Mouse (Mus musculus): ENCODE results near the gene Chrna10. TPM values are rescaled to one million over a fixed set of nuclear protein-coding genes. Genes with fewer than 3 reads are reported as not detected.

Gene Chrna10
- total RNA-seq (2021), result under 1 TPM; 0.15 to 0.54 TPM
- long read RNA-seq, experiment 1, result 0 reads
- long read RNA-seq, experiment 2, result 0 reads

DNA sequence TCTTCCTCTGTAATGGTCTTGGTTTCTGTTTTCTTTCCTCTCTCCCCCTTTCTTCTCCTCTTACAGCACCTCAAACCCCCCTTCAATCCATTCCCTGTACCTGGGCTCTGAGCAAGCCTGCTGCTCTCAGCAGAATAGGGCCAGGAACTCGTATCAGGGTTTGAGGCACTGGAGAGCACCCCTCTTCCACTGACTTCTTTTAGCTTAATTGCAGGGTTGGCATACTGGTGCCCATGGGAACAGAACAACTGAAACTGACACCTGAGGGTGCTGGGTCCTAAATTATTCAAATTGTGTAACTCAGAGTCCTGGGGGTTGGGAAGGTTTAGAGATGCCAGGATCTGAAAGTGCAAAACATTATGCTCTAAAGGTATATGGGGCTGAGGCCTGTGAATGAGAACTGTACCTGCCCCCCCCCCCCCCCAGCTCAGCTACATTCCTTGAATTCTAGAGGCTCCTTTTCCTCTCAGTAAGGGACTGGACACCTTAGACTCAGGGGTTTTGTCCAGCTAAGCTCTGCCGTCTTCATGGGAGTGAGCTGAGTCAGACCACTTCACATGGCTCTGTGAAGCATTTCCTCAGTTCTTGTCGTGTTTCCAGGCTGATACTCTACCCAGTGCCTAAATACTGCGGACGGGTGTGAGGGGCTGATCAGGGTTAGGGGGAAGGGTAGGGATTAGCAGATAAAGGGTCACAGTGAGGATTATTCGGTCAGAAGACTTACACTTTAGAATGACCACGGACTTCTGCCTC lies at the start of gene Chrna10:
Gene Chrna10, minus strand, starts transcription at position 250 of the 753 bp plus-strand sequence.
- no peak for DNase-seq (ENCODE audit: low spot score in 2 of 2)
- H3K27ac ChIP-seq, result no peak within 1 kb of the TSS
- TF ChIP-seq CTCF (conservative IDR thresholded peaks at IDR 0.05), result no peak
- H3K4me3 ChIP-seq, result no peak within 1 kb of the TSS

- no peak overlapping the region for H3K27ac ChIP-seq
- no peak for TF ChIP-seq CTCF (conservative IDR thresholded peaks at IDR 0.05)
- DNase-seq (ENCODE audit: low spot score in 2 of 2), result no peak
- H3K4me3 ChIP-seq, result no peak overlapping the region
These were observed 37.1 kb upstream of the Chrna10 start for GRCm38 (mm10) chr7:102153691-102154090.

GRCm38 (mm10) chr7:102137898-102138297 lies 21.3 kb upstream of the Chrna10 start:
- TF ChIP-seq CTCF (conservative IDR thresholded peaks at IDR 0.05), result no peak
- no peak overlapping the region for H3K27ac ChIP-seq
- DNase-seq (ENCODE audit: low spot score in 2 of 2), result no peak
- no peak overlapping the region for H3K4me3 ChIP-seq

DNA sequence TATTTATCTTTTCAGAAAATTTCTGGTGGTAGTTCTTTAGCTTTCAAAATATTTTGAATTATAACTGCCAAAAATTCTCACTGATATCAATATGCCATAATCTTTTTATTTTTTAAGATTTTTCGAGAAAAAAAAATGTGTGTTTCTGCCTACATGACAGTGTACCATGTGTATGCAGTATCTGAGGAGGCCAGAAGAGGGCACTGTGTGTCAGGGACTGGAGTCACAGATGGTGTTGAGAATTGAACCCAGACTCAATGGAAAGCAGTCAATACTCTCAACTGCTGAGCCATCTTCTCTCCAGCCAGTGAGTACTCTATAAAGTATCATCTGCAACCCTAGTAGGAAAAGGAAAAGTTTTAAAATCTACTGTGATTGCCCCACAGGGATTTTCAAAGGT lies 20.8 kb upstream of the Chrna10 start:
- no peak overlapping the region for H3K4me3 ChIP-seq
- no peak overlapping the region for H3K27ac ChIP-seq
- DNase-seq (ENCODE audit: low spot score in 2 of 2), result no peak
- peak; percentile 77 for TF ChIP-seq CTCF (conservative IDR thresholded peaks at IDR 0.05)

DNA sequence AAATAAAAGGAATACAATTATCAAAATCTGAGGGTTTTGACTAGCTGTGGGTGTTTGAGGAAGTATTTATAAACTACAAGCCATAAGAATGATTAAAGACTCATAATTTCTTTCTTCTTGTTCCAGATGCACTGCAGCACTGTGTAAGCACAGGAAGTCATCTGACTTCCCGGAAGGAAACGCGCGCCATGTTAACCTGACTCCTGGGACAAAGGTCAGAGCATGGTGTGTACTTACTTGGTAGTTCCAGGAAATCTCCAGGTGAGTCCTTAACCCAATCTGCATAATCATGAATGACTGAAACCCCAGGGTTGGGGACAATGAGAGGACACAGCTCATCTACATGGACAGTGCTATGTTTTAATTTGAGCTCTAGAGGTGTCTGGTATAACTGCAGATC lies 15.8 kb upstream of the Chrna10 start:
- H3K4me3 ChIP-seq, result no peak overlapping the region
- H3K27ac ChIP-seq, result no peak overlapping the region
- no peak for DNase-seq (ENCODE audit: low spot score in 2 of 2)
- no peak for TF ChIP-seq CTCF (conservative IDR thresholded peaks at IDR 0.05)

DNA sequence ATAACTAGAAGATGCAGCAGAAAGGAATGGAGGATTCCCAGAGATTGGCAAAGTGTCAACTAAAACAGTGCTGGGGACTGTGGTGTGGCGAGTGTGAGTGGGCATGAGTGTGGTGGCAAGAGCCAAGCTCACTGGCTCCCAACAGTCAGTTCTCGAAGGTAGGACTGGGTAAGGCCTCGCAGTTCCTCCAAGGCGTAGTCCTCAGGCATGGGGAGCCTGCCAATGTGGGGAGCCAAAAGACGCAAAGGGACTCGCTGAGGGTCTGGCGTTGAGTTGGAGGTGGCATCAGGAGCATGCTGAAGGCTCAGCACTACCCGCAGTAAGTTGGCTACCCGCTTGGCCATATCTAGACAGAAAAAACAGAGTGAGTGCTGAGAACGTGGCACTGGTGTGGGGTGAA lies 3.7 kb upstream of the Chrna10 start:
- DNase-seq (ENCODE audit: low spot score in 2 of 2), result no peak
- H3K27ac ChIP-seq, result no peak overlapping the region
- H3K4me3 ChIP-seq, result no peak overlapping the region
- no peak for TF ChIP-seq CTCF (conservative IDR thresholded peaks at IDR 0.05)

GRCm38 (mm10) chr7:102117382-102117781 lies 754 bp upstream of the Chrna10 start:
- no peak overlapping the region for H3K4me3 ChIP-seq
- no peak for TF ChIP-seq CTCF (conservative IDR thresholded peaks at IDR 0.05)
- DNase-seq (ENCODE audit: low spot score in 2 of 2), result no peak
- no peak overlapping the region for H3K27ac ChIP-seq

- DNase-seq (ENCODE audit: low spot score in 2 of 2), result no peak
- Histone ChIP-seq H3K27ac (no peak overlapping the region), H3K4me3 (no peak overlapping the region)
- TF ChIP-seq CTCF (conservative IDR thresholded peaks at IDR 0.05), result no peak
These were observed 3.4 kb downstream of the Chrna10 start for GRCm38 (mm10) chr7:102113151-102113729.

GRCm38 (mm10) chr7:102109746-102110145 lies 6.9 kb downstream of the Chrna10 start:
- no peak for TF ChIP-seq CTCF (conservative IDR thresholded peaks at IDR 0.05)
- no peak overlapping the region for H3K27ac ChIP-seq
- no peak for DNase-seq (ENCODE audit: low spot score in 2 of 2)
- H3K4me3 ChIP-seq, result no peak overlapping the region

GRCm38 (mm10) chr7:102109171-102109570 lies 7.5 kb downstream of the Chrna10 start, which contains the start of gene Art5:
Gene Art5 (minus strand): TSS chr7:102109489.
- Histone ChIP-seq H3K4me3 (no peak within 1 kb of the TSS), H3K27ac (no peak within 1 kb of the TSS)
- TF ChIP-seq CTCF (conservative IDR thresholded peaks at IDR 0.05), result no peak
- DNase-seq (ENCODE audit: low spot score in 2 of 2), result no peak

- Histone ChIP-seq H3K4me3 (no peak overlapping the region), H3K27ac (no peak overlapping the region)
- no peak for TF ChIP-seq CTCF (conservative IDR thresholded peaks at IDR 0.05)
These were observed 8.4 kb downstream of the Chrna10 start for GRCm38 (mm10) chr7:102108206-102108605.

GRCm38 (mm10) chr7:102106700-102107141 lies 9.9 kb downstream of the Chrna10 start:
- TF ChIP-seq CTCF (conservative IDR thresholded peaks at IDR 0.05), result 0 out of 2 replicates have a peak, but pooled peaks have one; percentile 15
- no peak overlapping the region for H3K27ac ChIP-seq
- DNase-seq (ENCODE audit: low spot score in 2 of 2), result no peak
- peak overlapping the region; percentile 39 for H3K4me3 ChIP-seq

More at GRCm38 (mm10) chr7:102108206-102108605, 8.4 kb downstream of the Chrna10 start:
- no peak for DNase-seq (ENCODE audit: low spot score in 2 of 2)

DNA sequence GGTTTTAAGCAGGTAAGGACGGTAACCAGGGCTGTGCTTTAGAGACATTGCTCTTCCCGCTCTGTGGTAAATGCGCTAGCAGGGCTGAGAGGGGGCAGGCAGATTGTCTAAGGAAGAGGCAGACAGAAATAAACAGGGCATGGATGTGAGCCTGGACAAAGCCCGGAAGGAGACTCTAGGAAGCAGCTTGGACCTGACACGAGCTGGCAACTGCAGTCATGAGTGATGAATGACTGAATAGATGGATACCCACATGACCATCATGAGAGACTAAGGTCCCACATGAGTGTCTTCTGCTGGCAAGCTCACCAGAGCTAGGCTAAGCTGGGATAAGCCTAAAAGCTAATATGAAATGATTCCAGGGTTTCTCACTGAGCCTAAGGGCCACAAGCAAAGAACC lies 12.5 kb downstream of the Chrna10 start:
- TF ChIP-seq CTCF (conservative IDR thresholded peaks at IDR 0.05), result no peak
- H3K4me3 ChIP-seq, result no peak overlapping the region

DNA sequence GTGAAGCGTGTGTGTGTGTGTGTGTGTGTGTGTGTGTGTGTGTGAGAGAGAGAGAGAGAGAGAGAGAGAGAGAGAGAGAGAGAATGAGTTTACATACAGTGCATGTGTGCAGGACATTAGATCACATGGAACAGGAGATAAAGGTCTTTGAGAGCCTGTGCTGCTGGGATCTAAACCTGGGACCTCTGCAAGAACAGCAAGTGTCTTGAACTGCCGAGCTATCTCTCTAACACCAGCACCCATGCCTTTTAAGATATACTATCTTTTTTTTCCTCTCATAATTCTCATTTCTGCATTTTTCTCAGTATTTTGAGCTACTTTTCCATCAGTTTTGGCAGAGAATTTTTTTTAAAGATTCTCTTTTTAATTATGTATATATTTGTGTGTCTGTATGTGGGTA lies 13.1 kb downstream of the Chrna10 start:
- TF ChIP-seq CTCF (conservative IDR thresholded peaks at IDR 0.05), result no peak
- H3K27ac ChIP-seq, result no peak overlapping the region
- DNase-seq (ENCODE audit: low spot score in 2 of 2), result no peak
- no peak overlapping the region for H3K4me3 ChIP-seq

More for the DNA sequence above, 12.5 kb downstream of the Chrna10 start:
- H3K27ac ChIP-seq, result no peak overlapping the region
- no peak for DNase-seq (ENCODE audit: low spot score in 2 of 2)

Measured in layer of hippocampus, adult 2 months (tissue).